Mouse (Mus musculus) liver, postnatal 0 days (tissue): ENCODE measurements around the gene Pbld1.

Experiments used
- CTCF ChIP-seq: sonication (generic); IDR thresholded peaks from 2 replicates; pipeline ENCODE4 v1.5.1; 2016; ENCODE audit warnings: antibody characterized with exemption, low read depth
- EP300 ChIP-seq: IDR thresholded peaks from 2 replicates; pipeline ENCODE4 v1.6.1; 2016; ENCODE audit warnings: antibody characterized with exemption, low read depth, mild to moderate bottlenecking

- TF ChIP-seq EP300: no peak
- no peak for TF ChIP-seq CTCF
Measured at GRCm38 (mm10) chr10:63056966-63057750, 2.8 kb upstream of the Pbld1 start.
